Mouse (Mus musculus) neural tube, embryonic 13.5 days (tissue): ENCODE results near the gene Fbxo48. TPM values are rescaled to one million over a fixed set of nuclear protein-coding genes. Genes with fewer than 3 reads are reported as not detected.
A peak's percentile ranks its signal among the peaks of the same experiment; 100 is the strongest.

Source experiments
- ATAC-seq: fragments of 200-750 bp; cut with Nextera tagmentation; 2 replicates; pipeline ENCODE4 v1.8.0; 2017; ENCODE audit warnings: low read depth, mild to moderate bottlenecking, moderate TSS enrichment, moderate library complexity
- H3K27ac ChIP-seq: fragments of 300-500 bp; sonication (generic); replicated peaks from 2 replicates; pipeline ENCODE4 v1.5.1; 2015; ENCODE audit warnings: moderate library complexity, mild to moderate bottlenecking, inconsistent platforms
- H3K27me3 ChIP-seq: fragments of 300-500 bp; sonication (generic); 2 replicates; pipeline ENCODE4 v1.6.1; 2015; ENCODE audit warnings: mild to moderate bottlenecking, inconsistent platforms
- H3K36me3 ChIP-seq: fragments of 300-500 bp; sonication (generic); 2 replicates; pipeline ENCODE4 v1.6.1; 2015; ENCODE audit warnings: mild to moderate bottlenecking, inconsistent platforms
- H3K4me1 ChIP-seq: fragments of 300-500 bp; sonication (generic); replicated peaks from 2 replicates; pipeline ENCODE4 v1.6.1; 2015; ENCODE audit warnings: inconsistent platforms
- H3K4me2 ChIP-seq: fragments of 300-500 bp; sonication (generic); 2 replicates; pipeline ENCODE4 v1.6.1; 2015; ENCODE audit warnings: inconsistent platforms, mild to moderate bottlenecking, moderate library complexity
- H3K4me3 ChIP-seq: fragments of 300-500 bp; sonication (generic); 2 replicates; pipeline ENCODE4 v1.5.1; 2015; ENCODE audit warnings: mild to moderate bottlenecking, inconsistent platforms
- H3K9ac ChIP-seq: fragments of 300-500 bp; sonication (generic); 2 replicates; pipeline ENCODE4 v1.6.1; 2015; ENCODE audit warnings: moderate library complexity, mild to moderate bottlenecking, inconsistent platforms
- H3K9me3 ChIP-seq: fragments of 300-500 bp; sonication (generic); 2 replicates; pipeline ENCODE4 v1.6.1; 2016; ENCODE audit warnings: inconsistent platforms
- WGBS: fragments of 180-500 bp; shearing (Covaris S2); methylation state at CpG from one replicate; pipeline ENCODE4 v1.1.7; 2015; 5-methylcytosine and 5-hydroxymethylcytosine counted together
- polyA plus RNA-seq: library from polyadenylated mRNA; unstranded; fragments of >200 nt; fragmentation: Nextera tagmentation; extraction: Ambion mirVana; gene quantifications from 2 replicates; pipeline ENCODE4 v1.2.1, GENCODE M21; 2015

Fbxo48 gene
- 0.40 and 0.88 TPM in 2 replicates for polyA plus RNA-seq

DNA sequence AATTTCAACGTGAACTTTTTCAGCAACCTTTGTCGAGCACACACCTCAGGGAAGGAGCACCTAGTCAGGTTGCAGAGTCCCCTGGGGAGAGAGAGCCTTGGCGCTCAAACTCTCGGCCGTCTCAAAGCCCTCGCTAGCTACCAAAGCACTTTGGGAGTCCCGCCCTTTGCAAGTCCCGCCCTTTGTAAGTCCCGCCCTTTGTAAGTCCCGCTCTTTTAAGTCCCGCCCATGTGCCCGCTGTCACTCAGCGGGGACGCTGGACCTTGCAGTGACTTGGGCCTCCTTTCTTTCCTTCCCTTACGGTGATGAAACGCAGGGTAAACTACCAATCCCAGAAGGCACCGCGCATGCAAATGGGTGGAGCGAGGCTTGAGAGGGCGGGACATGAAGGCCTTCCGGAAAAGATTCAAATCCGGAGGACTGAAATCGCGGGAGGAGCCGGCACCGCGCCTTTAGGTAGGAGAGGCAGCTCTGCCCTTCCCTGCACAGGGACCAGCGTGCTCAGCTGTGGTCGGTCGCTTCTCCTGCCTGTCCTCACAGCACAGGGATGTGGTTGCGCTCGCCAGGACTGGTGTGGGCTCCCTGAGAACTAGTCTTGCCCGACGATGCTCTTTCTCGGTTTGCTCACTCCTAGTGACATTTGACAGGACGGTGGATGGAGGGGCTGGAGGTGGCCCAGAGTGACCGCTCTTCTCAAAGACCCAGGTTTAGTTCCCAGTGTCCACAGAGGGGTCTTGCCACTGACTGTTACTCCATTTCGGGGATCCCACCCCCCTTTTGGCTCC, at the start of gene Fbxo48:
Gene Fbxo48 (plus strand): TSS at position 400 of the 785 bp plus-strand sequence.
- H3K9ac ChIP-seq = peak within 1 kb of the TSS; percentile 71

DNA sequence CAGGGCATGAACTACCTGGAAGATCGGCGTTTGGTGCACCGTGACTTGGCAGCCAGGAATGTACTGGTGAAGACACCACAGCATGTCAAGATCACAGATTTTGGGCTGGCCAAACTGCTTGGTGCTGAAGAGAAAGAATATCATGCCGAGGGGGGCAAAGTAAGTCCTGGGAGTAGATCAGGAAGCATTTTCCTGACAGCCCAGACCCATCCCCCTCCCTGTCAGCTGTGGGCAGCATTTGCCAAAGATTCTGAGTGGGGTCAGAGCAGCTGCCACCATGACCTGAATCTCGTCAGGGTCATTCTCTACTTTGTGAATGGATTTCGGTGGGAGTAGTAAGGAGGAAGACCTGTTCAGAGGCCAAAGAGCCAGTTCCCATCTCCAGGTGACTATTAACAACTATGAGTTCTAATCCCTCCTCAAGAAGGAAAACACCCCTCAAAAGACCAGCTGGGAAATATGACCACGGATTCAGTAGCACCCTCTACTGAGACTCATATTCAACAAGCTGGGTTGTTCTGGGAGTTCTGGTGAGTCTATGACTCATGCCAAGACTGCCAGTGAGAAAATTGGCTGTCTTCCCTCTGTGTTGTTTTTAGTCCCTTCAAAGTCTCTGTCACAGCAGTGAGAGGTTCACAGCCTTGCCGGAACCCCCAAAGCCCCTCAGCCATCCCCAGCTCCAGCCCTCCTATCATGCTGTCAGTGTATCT, 46.7 kb upstream of the Fbxo48 start:
- H3K4me3 ChIP-seq = no peak overlapping the region
- H3K9me3 ChIP-seq = no peaks in the 10 kb centered on the region
- H3K9ac ChIP-seq = no peak overlapping the region

More for the DNA sequence above, at the start of gene Fbxo48:
- H3K4me3 ChIP-seq = peak within 1 kb of the TSS; percentile 68
- H3K4me1 ChIP-seq = peaks cover 12% of the 10 kb centered on the region
- no peaks in the 10 kb centered on the region for H3K36me3 ChIP-seq
- no peaks in the 10 kb centered on the region for H3K27me3 ChIP-seq
- ATAC-seq = peak; percentile 100
- no peaks in the 10 kb centered on the region for H3K9me3 ChIP-seq
- under 1% methylated on average over 38 of the region's 38 CpGs for WGBS
- peak within 1 kb of the TSS; percentile 89 for H3K4me2 ChIP-seq
- H3K27ac ChIP-seq = no peak within 1 kb of the TSS

DNA sequence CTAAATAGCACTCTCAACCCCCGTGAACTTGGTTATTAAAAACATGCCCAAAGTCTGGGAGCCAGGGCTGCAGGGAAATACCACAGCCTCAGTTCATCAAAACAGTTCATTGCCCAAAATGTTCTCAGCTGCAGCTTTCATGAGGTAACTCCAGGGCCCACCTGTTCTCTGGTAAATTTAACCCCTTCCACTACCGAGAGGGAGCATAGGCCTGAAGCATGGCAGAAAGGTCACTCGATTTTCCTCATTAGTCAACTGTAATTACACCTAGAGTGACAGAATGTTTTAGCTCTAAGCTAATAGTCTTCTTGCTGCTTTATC, 46.2 kb upstream of the Fbxo48 start:
- H3K4me1 ChIP-seq = no peaks in the 10 kb centered on the region
- no peak overlapping the region for H3K27ac ChIP-seq
- no peak overlapping the region for H3K4me2 ChIP-seq
- H3K27me3 ChIP-seq = no peaks in the 10 kb centered on the region
- no peaks in the 10 kb centered on the region for H3K9me3 ChIP-seq
- no peak overlapping the region for H3K4me3 ChIP-seq
- WGBS = 77% methylated on average over 3 of the region's 3 CpGs
- H3K9ac ChIP-seq = no peak overlapping the region
- no peaks in the 10 kb centered on the region for H3K36me3 ChIP-seq
- no peak for ATAC-seq

More for the DNA sequence above, 46.7 kb upstream of the Fbxo48 start:
- H3K27ac ChIP-seq = no peak overlapping the region
- H3K4me1 ChIP-seq = no peaks in the 10 kb centered on the region
- ATAC-seq = no peak
- no peak overlapping the region for H3K4me2 ChIP-seq
- H3K27me3 ChIP-seq = no peaks in the 10 kb centered on the region
- no peaks in the 10 kb centered on the region for H3K36me3 ChIP-seq
- 84% methylated on average over 8 of the region's 8 CpGs for WGBS

DNA sequence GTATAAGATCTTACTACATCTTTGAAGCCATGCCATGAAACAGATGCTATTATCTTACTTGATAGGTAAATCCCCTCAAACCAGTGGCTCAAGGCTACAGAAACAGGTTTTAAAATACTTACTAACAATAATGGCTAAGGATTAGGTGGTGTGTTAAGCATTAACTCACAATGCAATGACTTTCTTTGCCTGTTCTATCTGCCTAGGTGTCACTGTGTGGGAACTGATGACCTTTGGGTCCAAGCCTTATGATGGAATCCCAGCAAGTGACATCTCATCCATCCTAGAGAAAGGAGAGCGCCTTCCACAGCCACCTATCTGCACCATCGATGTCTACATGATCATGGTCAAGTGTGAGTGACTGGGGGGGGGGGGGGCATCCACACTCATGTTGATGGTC, 44.6 kb upstream of the Fbxo48 start:
- H3K4me3 ChIP-seq = no peak overlapping the region
- H3K4me2 ChIP-seq = no peak overlapping the region
- no peak for ATAC-seq
- WGBS = 94% methylated on average over 2 of the region's 2 CpGs
- no peaks in the 10 kb centered on the region for H3K36me3 ChIP-seq
- no peak overlapping the region for H3K9ac ChIP-seq
- no peaks in the 10 kb centered on the region for H3K9me3 ChIP-seq
- H3K27ac ChIP-seq = no peak overlapping the region
- no peaks in the 10 kb centered on the region for H3K4me1 ChIP-seq
- no peaks in the 10 kb centered on the region for H3K27me3 ChIP-seq

DNA sequence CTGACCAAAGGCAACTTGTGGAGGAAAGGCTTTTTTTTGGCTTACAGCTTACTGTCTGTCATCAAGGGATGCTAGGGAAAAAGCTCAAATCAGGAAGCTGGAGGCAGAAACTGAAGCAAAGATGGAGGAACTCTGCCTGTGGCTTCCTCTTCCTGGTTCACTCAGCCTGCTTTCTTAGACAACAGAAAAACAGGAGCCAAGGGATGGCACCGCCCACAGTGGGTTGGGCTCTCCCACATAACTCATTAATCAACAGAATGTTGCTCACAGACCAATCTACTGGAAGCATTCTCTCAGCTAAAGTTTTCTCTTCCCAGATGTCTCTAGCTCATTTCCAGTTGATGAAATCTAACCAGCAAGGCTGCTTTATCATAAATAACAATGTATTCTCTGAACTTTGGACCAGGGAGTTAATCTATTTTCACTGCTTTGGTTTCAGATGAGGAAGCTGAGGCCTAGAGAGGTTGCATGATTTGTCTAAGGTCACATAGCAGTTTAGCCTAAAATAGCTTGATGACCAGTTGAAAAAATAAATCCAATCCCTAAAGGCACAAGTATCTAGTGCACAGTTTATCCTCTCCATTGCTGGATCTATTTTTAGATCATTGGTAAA, 43.6 kb upstream of the Fbxo48 start:
- Histone ChIP-seq H3K4me3 (no peak overlapping the region), H3K4me2 (no peak overlapping the region), H3K9me3 (no peaks in the 10 kb centered on the region), H3K27ac (no peak overlapping the region), H3K27me3 (no peaks in the 10 kb centered on the region), H3K4me1 (no peaks in the 10 kb centered on the region), H3K36me3 (no peaks in the 10 kb centered on the region), H3K9ac (no peak overlapping the region)
- no peak for ATAC-seq
- WGBS = 86% methylated on average over 1 of the region's 1 CpGs

DNA sequence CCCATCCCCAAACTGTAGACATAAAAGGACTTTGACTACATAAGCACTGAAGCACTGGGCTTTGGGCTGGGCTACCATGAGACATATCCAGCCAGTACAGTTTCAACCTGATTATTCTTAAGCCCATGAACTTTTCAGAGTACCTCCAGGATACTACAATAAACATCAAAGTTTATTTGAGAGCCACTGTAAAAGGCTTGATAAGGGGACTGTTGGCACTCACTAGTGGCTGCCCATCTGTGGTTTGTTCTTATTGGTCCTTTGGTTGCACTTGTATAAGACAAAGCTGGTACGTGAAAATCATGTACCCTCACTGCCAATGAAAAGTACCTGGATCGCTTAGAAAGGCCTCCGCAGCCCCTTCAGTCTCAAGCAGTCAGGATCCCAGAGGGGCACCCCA, 36.4 kb upstream of the Fbxo48 start:
- no peak overlapping the region for H3K4me3 ChIP-seq
- no peaks in the 10 kb centered on the region for H3K36me3 ChIP-seq
- H3K9ac ChIP-seq = no peak overlapping the region
- H3K27me3 ChIP-seq = no peaks in the 10 kb centered on the region
- no peak overlapping the region for H3K4me2 ChIP-seq
- WGBS = 64% methylated on average over 3 of the region's 3 CpGs
- ATAC-seq = no peak
- no peak overlapping the region for H3K27ac ChIP-seq
- H3K4me1 ChIP-seq = no peaks in the 10 kb centered on the region
- H3K9me3 ChIP-seq = no peaks in the 10 kb centered on the region

DNA sequence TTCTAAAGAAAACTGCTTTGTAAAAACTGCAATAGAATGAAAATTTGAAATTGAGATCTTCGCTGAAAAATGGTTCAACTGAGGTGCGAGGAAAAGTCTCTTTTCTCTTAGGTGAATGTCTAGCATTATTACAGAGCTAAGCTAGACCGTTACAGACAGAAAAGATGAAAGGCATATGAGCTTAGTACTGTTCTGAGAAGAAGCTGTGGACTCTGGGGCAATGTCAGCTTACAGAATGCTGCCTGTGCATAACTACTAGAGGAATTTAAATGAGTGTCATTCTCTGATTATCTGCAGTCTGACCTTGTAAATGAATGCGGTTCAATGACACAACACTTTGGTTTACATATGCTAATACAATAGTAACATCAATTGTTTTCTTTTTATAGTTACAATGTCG, 35.3 kb upstream of the Fbxo48 start:
- H3K27ac ChIP-seq = no peak overlapping the region
- H3K4me3 ChIP-seq = no peak overlapping the region
- no peaks in the 10 kb centered on the region for H3K27me3 ChIP-seq
- H3K4me1 ChIP-seq = no peaks in the 10 kb centered on the region
- no peak overlapping the region for H3K4me2 ChIP-seq
- no peaks in the 10 kb centered on the region for H3K9me3 ChIP-seq
- H3K36me3 ChIP-seq = no peaks in the 10 kb centered on the region
- no peak overlapping the region for H3K9ac ChIP-seq
- no peak for ATAC-seq
- WGBS = 72% methylated on average over 5 of the region's 5 CpGs

DNA sequence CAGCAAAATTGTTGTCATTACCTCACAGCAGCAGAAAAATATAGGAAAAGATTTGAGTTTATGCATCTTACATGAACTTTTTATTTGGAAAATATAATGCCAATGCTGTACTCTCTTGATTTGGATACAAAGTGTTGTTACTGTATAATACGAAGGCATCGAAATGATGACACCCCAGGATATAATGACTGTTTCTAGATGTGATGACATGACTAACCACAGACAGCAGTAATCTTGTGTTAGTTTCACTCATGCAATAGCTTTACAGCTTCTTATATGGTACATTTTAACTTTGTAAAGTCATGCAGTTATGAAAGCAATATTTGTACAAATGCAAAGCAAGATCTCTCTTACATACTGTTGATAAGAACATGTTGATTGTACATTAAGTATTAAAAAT, 33.7 kb upstream of the Fbxo48 start:
- WGBS = 97% methylated on average over 2 of the region's 2 CpGs
- Histone ChIP-seq H3K4me2 (no peak overlapping the region), H3K9ac (no peak overlapping the region), H3K4me3 (no peak overlapping the region), H3K27me3 (no peaks in the 10 kb centered on the region), H3K36me3 (no peaks in the 10 kb centered on the region), H3K4me1 (no peaks in the 10 kb centered on the region), H3K9me3 (no peaks in the 10 kb centered on the region), H3K27ac (no peak overlapping the region)
- no peak for ATAC-seq

DNA sequence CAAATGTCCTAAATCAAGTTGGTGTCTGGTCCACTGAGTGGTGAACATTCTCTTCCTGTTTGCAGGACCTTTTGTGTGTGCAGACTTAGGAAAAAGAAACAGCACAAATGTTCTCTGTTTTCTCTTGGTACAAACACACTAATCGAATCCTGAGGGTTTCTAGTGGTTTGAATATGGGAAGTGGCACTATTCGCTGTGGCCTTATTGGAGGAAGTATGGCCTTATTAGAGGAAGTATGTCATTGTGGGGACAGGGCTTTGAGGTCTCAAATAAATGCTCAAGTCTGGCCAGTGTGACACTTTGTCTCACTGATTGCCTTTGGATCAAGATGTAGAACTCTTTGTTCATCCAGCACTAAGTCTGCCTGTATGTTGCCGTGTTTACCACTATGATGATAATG, 19.0 kb upstream of the Fbxo48 start:
- Histone ChIP-seq H3K36me3 (no peaks in the 10 kb centered on the region), H3K9me3 (no peaks in the 10 kb centered on the region), H3K27ac (no peak overlapping the region), H3K4me1 (no peaks in the 10 kb centered on the region), H3K9ac (no peak overlapping the region), H3K4me2 (no peak overlapping the region), H3K27me3 (no peaks in the 10 kb centered on the region), H3K4me3 (no peak overlapping the region)
- no peak for ATAC-seq
- WGBS = 98% methylated on average over 3 of the region's 3 CpGs

DNA sequence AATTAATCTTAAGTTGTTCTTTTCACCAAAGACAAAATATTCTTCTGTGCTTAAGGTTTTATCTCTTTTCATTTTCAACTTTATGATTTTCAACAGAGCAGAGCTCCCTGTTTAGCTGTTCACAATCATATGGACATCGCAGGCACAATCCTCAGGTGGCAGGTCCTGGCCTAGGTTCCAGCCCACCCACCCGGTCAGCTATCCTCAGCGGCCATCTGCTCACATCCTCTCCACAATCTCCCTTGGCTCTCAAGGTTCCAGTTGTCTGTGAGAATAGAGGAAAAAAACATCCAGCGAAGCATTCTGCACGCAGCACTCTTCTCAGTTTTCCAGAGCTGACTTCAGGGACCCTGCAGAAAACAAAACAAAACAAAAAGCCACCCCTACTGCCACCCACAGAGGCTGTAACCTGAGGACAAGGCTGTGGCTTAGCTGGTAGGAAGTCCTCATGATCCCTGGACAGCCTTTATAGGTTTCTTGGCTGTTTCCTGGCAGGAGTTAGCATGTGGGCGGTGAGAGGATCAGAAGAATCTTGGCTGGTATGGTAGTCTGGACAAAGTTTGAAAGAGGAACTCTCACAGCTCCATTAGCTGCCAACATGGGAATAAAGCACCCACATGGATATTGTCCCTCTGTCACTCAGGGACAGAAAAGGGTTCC, 15.5 kb upstream of the Fbxo48 start:
- Histone ChIP-seq H3K36me3 (no peaks in the 10 kb centered on the region), H3K4me3 (no peak overlapping the region), H3K9me3 (no peaks in the 10 kb centered on the region), H3K27ac (no peak overlapping the region), H3K4me2 (no peak overlapping the region), H3K9ac (no peak overlapping the region), H3K27me3 (no peaks in the 10 kb centered on the region), H3K4me1 (no peaks in the 10 kb centered on the region)
- no peak for ATAC-seq
- 80% methylated on average over 6 of the region's 6 CpGs for WGBS

DNA sequence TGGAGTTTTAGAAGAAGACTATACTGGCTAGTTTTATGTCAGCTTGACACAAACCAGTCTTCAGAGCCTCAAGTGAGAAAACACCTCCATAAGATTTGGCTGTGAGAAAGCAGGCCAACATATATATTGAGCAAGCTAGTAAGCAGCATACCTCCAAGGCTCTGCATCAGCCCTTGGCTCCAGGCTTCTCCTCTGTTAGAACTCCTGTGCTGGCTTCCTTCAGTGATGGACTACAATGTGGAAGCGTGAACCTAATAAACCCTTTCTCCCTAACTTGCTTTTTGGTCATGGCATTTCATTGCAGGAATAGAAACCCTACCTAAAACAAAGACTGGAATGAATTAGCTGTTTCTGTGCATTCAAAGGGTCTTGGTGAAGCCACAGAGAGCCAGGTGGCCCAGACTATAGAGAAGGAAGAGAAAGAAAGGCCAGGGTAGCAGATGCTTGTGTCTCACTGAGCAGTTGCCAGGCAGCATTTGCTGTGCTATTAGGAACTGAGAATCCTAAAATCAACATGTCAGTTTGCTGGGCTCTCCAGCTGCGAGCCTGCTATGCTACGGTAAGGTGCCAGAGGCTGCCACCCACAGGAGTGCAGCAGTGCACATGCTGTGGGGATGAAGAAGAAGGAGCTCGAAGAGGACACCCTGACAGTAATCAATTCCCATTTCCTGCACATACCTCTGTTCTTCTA, 9.9 kb upstream of the Fbxo48 start:
- Histone ChIP-seq H3K4me2 (no peak overlapping the region), H3K4me3 (no peak overlapping the region), H3K9ac (no peak overlapping the region), H3K9me3 (no peaks in the 10 kb centered on the region), H3K36me3 (no peaks in the 10 kb centered on the region), H3K4me1 (peaks cover 13% of the 10 kb centered on the region), H3K27me3 (no peaks in the 10 kb centered on the region), H3K27ac (peak overlapping the region; percentile 54)
- WGBS = 26% methylated on average over 4 of the region's 4 CpGs
- ATAC-seq = peak; percentile 87
